Mouse (Mus musculus) heart, postnatal 4 days (tissue): Measurements from ENCODE around the gene Brinp2. TPM values are rescaled to one million over a fixed set of nuclear protein-coding genes. Genes with fewer than 3 reads are reported as not detected.
A peak's percentile ranks its signal among the peaks of the same experiment; 100 is the strongest.

ENCODE experiments used
- DNase-seq: peaks from one replicate; pipeline ENCODE4 v3.0.0; 2021
- total RNA-seq, 2 experiments: library from RNA; stranded (reverse); gene quantifications; 2 replicates each; pipeline ENCODE4 v1.2.3; 2021

Brinp2 gene
- total RNA-seq, result under 1 TPM; 0.14 to 0.27 TPM

GRCm38 (mm10) chr1:158356051-158356461 is at the start of gene Brinp2:
Gene Brinp2 (minus strand): TSS chr1:158356326.
- DNase-seq, result peak; percentile 79

- DNase-seq, result no peak
These were observed 44.8 kb upstream of the Brinp2 start for GRCm38 (mm10) chr1:158400898-158401297.

GRCm38 (mm10) chr1:158397058-158397457 is 40.9 kb upstream of the Brinp2 start:
- no peak for DNase-seq

GRCm38 (mm10) chr1:158390693-158391092 is 34.6 kb upstream of the Brinp2 start:
- DNase-seq, result no peak

GRCm38 (mm10) chr1:158388995-158389394 is 32.9 kb upstream of the Brinp2 start:
- no peak for DNase-seq

GRCm38 (mm10) chr1:158386781-158387180 is 30.7 kb upstream of the Brinp2 start:
- no peak for DNase-seq

GRCm38 (mm10) chr1:158385311-158385710 is 29.2 kb upstream of the Brinp2 start:
- no peak for DNase-seq

GRCm38 (mm10) chr1:158383210-158383609 is 27.1 kb upstream of the Brinp2 start:
- no peak for DNase-seq

- DNase-seq, result no peak
These were observed 26.2 kb upstream of the Brinp2 start for GRCm38 (mm10) chr1:158382277-158382676.

GRCm38 (mm10) chr1:158364461-158364860 is 8.3 kb upstream of the Brinp2 start:
- DNase-seq, result no peak

- DNase-seq, result no peak
These were observed 6.4 kb upstream of the Brinp2 start for GRCm38 (mm10) chr1:158362292-158363101.

- DNase-seq, result no peak
These were observed 5.8 kb upstream of the Brinp2 start, which contains the start of gene Astn1 for GRCm38 (mm10) chr1:158361964-158362291. Gene Astn1 (plus strand): TSS chr1:158362273.

- DNase-seq, result peak; percentile 13
These were observed 712 bp downstream of the Brinp2 start for GRCm38 (mm10) chr1:158355177-158356050.

- peak; percentile 15 for DNase-seq
These were observed 2.3 kb downstream of the Brinp2 start for GRCm38 (mm10) chr1:158353656-158354371.

- DNase-seq, result no peak
These were observed 12.8 kb downstream of the Brinp2 start for GRCm38 (mm10) chr1:158343243-158343714.

GRCm38 (mm10) chr1:158328839-158329238 is 27.3 kb downstream of the Brinp2 start:
- no peak for DNase-seq

- DNase-seq, result no peak
These were observed 28.0 kb downstream of the Brinp2 start for GRCm38 (mm10) chr1:158328126-158328525.

- DNase-seq, result no peak
These were observed 32.8 kb downstream of the Brinp2 start for GRCm38 (mm10) chr1:158323325-158323724.

- DNase-seq, result peak; percentile 4
These were observed 45.5 kb downstream of the Brinp2 start for GRCm38 (mm10) chr1:158310426-158311156.

GRCm38 (mm10) chr1:158297042-158297441 is 59.1 kb downstream of the Brinp2 start:
- peak; percentile 12 for DNase-seq

GRCm38 (mm10) chr1:158296287-158296931 is 59.7 kb downstream of the Brinp2 start:
- no peak for DNase-seq
